Mouse (Mus musculus) T-helper 1 cell (primary cell): ENCODE measurements around the gene Errfi1.

Experiments used
- in situ Hi-C: fragments of 300-600 bp; cut with MboI, MseI; formaldehyde crosslinking; loops from one replicate; pipeline ENCODE4 v1.15.1; 2025; ENCODE audit warnings: high pct_unique_total_duplicates

The Errfi1 gene

DNA sequence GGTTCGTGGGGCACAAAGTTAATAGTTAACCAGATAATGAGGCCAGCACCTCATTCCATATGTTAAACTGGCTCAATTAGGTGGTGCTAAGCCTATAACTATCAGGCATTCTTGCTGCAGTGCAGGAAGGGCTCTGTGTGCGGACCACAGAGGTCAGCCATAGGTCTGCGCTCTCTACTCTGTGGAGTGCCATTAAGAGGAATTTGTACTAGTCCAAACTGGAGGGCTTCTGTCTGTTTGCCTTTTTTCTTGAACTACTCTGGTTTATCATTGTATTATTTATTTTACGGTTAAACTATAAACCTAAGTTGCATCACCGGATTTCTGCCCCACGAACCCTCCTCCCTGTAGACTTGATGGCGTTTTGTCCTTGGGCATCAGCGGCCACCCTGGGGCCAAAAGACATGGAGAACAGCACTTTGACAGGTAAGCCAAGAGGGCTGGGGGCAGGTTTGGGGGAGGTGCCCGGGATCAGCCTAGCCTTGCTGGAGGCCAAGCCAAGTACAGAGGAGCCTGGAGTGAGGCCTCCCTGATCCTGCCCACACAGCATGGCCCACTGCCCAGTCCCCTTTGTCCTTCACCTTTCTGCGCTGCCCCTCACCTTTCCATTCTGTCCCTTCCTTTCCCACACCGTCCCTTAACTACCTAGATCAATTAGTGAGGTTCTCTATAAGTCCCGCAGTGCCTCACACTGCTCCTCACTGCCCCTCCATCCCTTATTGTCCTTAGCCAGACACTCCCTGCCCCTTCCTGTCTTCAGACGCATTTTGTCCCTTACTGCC lies at the start of gene Errfi1:
Gene Errfi1, plus strand, starts transcription at position 240 of the 782 bp plus-strand sequence.
- in situ Hi-C loops = no loop called here

- in situ Hi-C loops = no loop called here
Measured at GRCm38 (mm10) chr4:150804204-150804603, 49.5 kb upstream of the Errfi1 start.

- in situ Hi-C loops = no loop called here
Measured at GRCm38 (mm10) chr4:150807727-150808470, 45.8 kb upstream of the Errfi1 start.

GRCm38 (mm10) chr4:150808471-150808847 lies 45.3 kb upstream of the Errfi1 start:
- in situ Hi-C loops = no loop called here

DNA sequence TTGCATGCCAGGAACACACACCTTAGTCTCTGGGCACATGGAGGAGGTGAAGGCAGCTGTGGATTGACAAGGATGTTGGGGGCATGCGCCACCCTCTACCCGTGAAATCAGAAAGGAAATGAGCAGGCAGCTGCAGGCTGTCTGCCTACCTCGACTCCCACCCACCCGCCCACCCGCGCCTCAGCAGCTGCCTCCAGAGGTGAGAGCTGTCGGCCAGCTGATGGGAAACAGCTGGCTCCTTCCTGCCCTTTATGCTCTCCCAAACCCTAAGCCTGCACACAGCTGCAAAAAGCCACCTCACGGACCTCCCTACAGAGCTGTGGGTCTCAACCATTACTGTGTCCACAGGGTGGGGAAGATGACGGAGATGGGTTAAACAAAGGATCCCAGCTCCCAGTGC lies 44.4 kb upstream of the Errfi1 start:
- in situ Hi-C loops = no loop called here

- in situ Hi-C loops = no loop called here
Measured at GRCm38 (mm10) chr4:150815144-150815543, 38.6 kb upstream of the Errfi1 start.

- in situ Hi-C loops = no loop called here
Measured at GRCm38 (mm10) chr4:150816414-150816951, 37.2 kb upstream of the Errfi1 start.

GRCm38 (mm10) chr4:150819126-150819910 lies 34.4 kb upstream of the Errfi1 start:
- in situ Hi-C loops = no loop called here

DNA sequence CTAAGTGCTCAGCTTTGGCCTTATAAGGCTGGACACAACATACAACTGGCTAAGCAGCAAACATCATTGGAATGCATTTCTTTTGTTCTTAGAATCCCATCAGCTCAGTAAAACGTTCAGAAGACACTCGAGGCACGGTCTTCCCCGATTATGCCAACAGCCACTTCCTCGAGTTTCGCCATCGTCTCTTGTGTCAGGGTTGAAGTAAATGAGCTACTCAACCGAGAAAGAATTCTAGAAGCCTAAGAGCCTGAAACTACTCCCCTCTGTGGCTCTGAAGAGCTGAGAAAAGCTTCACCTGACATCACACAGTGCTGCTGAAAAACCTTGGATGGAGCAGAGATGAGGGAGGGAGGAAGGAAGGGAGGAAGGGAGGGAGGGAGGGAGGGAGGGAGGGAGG lies 32.3 kb upstream of the Errfi1 start:
- in situ Hi-C loops = no loop called here

DNA sequence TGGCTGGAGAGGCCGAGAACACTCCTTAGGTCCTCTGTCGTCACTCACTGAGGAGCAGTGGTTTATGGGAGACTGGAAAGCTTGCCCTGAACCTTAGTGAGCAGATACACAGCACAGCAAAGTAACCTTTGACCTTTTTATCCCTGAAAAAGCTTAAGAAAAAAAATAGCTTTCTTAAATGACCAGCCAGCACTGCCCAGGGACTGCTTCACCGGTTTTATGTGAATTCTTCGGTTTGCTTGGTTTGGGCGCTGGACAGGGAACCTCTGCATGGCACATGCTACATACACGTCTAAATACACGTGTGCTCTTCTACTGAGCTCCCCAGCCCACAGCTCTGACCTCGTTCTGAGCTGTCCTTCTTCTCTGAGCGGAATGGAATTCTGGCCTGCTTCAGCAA lies 31.1 kb upstream of the Errfi1 start:
- in situ Hi-C loops = no loop called here

DNA sequence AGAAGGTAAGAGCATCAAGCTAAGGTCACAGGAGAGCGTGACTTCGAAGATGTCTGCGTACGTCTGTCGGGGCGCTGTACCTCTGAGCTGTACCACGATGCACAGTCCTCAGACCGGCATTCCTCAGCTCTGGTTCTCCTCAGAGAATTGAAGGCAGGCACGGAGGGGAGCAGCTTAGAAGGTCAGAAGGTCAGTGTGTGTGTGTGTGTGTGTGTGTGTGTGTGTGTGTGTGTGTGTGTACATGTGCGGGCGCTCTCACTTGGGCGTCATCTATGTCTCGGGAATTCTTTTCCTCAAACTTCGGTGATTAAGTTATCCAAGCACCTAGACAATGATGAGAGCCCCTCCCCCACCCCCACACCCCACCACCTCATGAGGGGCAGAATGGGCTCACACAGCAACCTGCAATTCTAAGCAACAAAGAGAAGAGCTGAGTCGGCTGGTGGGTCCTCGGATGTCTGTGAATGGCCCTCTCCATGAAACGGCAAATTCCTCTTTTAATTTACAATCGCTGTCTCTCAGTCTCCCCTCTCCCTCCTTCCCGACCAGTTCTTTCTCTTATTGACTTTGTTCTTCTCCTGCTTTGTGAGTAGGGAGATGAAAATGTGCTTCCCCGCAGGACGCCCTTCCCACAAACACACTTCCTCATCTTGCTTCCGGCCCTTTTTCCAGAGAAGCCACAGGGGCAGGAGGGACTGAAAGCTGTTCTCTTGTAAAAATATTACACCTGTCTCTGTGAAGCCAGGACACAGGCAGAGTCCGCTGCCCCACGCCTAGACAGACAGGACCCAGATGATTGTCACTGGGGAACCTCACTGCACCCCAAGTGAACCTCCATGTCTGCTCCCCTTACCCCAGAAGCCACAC lies 29.9 kb upstream of the Errfi1 start:
- in situ Hi-C loops = no loop called here

GRCm38 (mm10) chr4:150824877-150825276 lies 28.8 kb upstream of the Errfi1 start:
- in situ Hi-C loops = no loop called here

GRCm38 (mm10) chr4:150825531-150825930 lies 28.2 kb upstream of the Errfi1 start:
- in situ Hi-C loops = no loop called here

DNA sequence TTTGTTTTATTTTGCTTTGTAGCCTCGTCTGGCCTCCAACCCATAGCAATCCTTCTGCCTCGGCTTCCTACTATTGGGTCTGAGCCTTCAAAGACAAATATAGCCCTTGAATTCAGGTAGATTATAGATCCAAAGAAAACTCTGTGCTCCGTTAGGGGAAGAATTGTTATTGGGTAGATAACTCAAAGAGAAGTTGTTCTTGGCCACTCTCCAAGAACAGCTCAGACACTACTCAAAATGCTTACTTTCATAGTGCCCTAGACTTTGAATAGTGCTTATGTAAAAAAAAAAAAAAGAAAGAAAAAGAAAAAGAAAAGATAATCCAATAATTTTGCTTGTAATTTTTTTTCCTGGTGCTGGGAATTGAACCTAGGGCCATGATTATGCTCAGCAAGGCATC lies 22.4 kb upstream of the Errfi1 start:
- in situ Hi-C loops = no loop called here

GRCm38 (mm10) chr4:150831941-150832340 lies 21.8 kb upstream of the Errfi1 start:
- in situ Hi-C loops = no loop called here

GRCm38 (mm10) chr4:150835163-150835562 lies 18.6 kb upstream of the Errfi1 start:
- in situ Hi-C loops = no loop called here

DNA sequence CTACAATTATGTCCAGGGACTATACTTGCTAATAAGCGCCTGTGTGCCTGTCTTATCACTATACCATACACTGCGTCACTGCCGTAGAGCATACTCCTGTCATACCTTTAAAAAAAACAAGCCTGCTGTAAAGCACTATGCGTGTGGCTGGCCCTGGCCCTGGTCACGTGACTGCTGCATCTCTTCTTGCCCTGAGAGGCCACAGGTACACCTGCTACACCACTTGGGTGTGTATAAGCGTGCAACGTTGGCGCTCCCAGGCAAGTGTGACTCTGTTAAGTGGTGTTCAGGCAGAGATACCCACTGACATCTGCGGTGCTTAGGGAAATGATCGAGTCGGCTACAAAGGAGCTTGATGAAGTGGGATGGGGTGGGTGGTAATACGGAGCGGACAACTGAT lies 17.5 kb upstream of the Errfi1 start:
- in situ Hi-C loops = no loop called here

DNA sequence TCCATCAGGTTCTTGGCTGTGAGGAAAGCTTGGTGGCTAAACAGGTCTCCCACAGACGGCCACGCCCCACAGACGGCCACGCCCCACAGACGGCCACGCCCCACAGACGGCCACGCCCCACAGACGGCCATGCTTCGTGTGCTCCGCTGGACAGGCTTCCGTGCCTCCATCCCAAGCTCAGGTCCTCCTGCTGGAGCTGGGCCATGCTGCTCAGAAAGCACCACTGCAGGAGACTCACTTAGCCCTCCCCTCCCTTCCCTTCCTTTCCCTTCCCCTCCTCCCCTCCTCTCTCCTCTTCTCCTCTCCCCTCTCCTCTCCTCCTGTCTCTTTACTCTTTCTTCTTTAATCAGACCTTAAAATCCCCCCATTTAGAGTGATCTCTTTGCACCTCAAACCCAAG lies 16.8 kb upstream of the Errfi1 start:
- in situ Hi-C loops = no loop called here

DNA sequence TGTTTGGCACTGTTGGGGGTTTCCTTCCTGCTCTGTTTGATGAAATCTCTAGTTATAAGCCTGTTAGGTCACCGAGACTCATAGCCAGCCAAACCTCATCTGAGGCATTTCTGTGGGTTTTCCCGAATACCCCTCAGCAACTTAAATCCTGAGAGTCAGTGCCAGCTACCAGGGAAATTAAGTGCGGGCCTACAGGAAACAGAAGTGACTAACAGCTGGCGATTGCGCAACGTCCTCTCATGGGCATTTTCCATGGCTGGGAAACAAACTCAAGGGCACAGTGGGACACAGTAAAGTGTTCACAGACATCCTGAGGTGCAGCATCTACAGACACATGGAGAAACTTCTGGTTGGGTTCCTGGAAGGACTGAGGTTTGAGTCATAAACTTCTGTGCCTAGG lies 16.3 kb upstream of the Errfi1 start:
- in situ Hi-C loops = no loop called here

DNA sequence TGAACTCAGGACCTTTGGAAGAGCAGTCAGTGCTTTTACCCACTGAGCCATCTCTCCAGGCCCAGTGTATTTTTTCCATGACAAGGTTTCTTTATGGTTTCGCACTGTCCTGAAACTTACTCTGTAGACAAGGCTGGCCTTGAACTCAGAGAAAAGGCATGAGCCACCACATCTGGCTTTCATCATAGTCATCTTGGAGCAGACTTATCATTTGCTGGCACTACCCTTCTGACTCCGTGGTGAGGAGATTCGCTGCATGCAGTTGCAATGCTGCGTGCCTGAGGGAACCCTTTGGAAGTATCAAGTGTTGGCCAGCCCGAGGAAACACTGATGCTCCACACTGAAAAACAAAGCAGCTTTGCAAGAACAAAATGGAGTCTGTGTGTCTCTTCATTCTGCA lies 11.7 kb upstream of the Errfi1 start:
- in situ Hi-C loops = no loop called here

- in situ Hi-C loops = no loop called here
Measured at GRCm38 (mm10) chr4:150843181-150843580, 10.5 kb upstream of the Errfi1 start.
